Mouse (Mus musculus) limb, embryonic 14.5 days (tissue): ENCODE results near the gene Elmod3. TPM values are rescaled to one million over a fixed set of nuclear protein-coding genes. Genes with fewer than 3 reads are reported as not detected.

ENCODE experiments used
- ATAC-seq: fragments of 200-750 bp; cut with Nextera tagmentation; 2 replicates; pipeline ENCODE4 v1.8.0; 2017; ENCODE audit warnings: low read depth, moderate number of reproducible peaks, moderate TSS enrichment; ENCODE audit not compliant: low FRiP score
- DNase-seq: peaks from one replicate; pipeline ENCODE4 v3.0.0-alpha.2; 2015; ENCODE audit warnings: low spot score
- H3K27ac ChIP-seq: fragments of 300-500 bp; sonication (generic); replicated peaks from 2 replicates; pipeline ENCODE4 v1.5.1; 2014; ENCODE audit warnings: low read depth, mild to moderate bottlenecking, low read length, moderate library complexity, mixed read lengths
- H3K27me3 ChIP-seq: fragments of 300-500 bp; sonication (generic); 2 replicates; pipeline ENCODE4 v1.6.1; 2014; ENCODE audit warnings: low read length, mixed read lengths; ENCODE audit not compliant: control insufficient read depth, insufficient read depth
- H3K36me3 ChIP-seq: fragments of 300-500 bp; sonication (generic); 2 replicates; pipeline ENCODE4 v1.6.1; 2014; ENCODE audit warnings: mild to moderate bottlenecking, low read length, moderate library complexity, mixed read lengths; ENCODE audit not compliant: control insufficient read depth, insufficient read depth
- H3K4me1 ChIP-seq: fragments of 300-500 bp; sonication (generic); 2 replicates; pipeline ENCODE4 v1.6.1; 2014; ENCODE audit warnings: antibody characterized with exemption, low read length, mixed read lengths; ENCODE audit not compliant: control insufficient read depth, insufficient read depth
- H3K4me2 ChIP-seq: fragments of 300-500 bp; sonication (generic); replicated peaks from 2 replicates; pipeline ENCODE4 v1.6.1; 2014; ENCODE audit warnings: low read depth, mild to moderate bottlenecking, low read length, moderate library complexity; ENCODE audit not compliant: severe bottlenecking
- H3K4me3 ChIP-seq: fragments of 300-500 bp; sonication (generic); replicated peaks from 2 replicates; pipeline ENCODE4 v1.5.1; 2014; ENCODE audit warnings: low read length
- H3K9ac ChIP-seq: fragments of 300-500 bp; sonication (generic); 2 replicates; pipeline ENCODE4 v1.6.1; 2014; ENCODE audit warnings: mild to moderate bottlenecking, low read depth, low read length, moderate library complexity; ENCODE audit not compliant: severe bottlenecking
- H3K9me3 ChIP-seq: fragments of 300-500 bp; sonication (generic); 2 replicates; pipeline ENCODE4 v1.6.1; 2016; ENCODE audit warnings: low read length; ENCODE audit not compliant: control insufficient read depth
- POLR2A ChIP-seq: fragments of 200-500 bp; IDR thresholded peaks from 2 replicates; pipeline ENCODE4 v1.8.0; 2012; ENCODE audit warnings: inconsistent platforms, mild to moderate bottlenecking, moderate library complexity, borderline replicate concordance; ENCODE audit not compliant: insufficient read depth, insufficient read length; ENCODE audit errors: extremely low read depth
- WGBS: fragments of 180-500 bp; shearing (Covaris S2); extraction: QIAGEN DNeasy Blood & Tissue Kit; methylation state at CpG from one replicate; pipeline ENCODE4 v1.1.7; 2014; 5-methylcytosine and 5-hydroxymethylcytosine counted together
- polyA plus RNA-seq, 2 experiments: library from polyadenylated mRNA; depleted of rRNA in 1 of 2; stranded (reverse) in 1 of 2; unstranded in 1 of 2; fragments of >200 nt; fragmentation: Nextera tagmentation in 1 of 2; extraction: Ambion mirVana in 1 of 2; gene quantifications; 2 replicates each; pipeline versions ENCODE4 v1.2.1 to v1.2.3; 2012 to 2014

Gene Elmod3
- polyA plus RNA-seq, 2 experiments, result 13.7 to 19.4 TPM

DNA sequence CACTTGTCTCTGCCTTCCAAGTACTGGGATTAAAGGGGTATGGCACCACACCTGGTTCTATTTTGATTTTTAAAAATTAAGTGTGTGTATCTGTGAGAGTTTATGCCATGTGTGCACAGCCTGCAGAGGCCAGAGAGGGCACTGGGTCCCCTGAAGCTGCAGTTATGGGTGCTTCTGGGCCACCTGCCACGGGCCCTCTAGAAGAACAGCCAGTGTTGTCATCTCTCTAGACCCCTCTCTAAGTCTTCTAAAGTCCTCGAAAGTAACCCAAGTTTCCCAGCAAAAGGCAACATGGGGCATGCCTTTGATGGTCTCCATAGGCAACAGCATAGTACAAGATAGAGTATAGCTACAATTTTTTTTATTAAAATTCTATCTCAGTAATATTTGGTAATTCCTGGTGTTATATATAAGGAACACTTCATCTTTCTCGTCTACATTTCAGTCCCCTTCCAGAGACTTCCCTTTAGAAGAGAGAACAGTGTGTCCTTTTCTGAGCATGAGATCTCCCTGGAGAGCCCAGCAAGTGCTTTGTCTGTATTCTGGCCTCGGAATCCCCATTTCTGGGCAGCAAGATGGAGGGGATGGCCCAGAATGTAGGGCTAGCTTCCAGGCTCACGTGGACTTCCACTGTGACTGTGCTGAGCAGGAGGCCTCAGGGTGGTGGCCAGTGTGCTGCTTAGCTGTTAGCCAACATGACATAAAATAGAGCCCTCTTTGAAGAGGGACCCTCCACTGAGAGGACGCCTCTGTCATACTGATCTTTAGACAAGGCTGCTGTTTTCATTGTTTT, 5.0 kb downstream of the Elmod3 start:
- ATAC-seq, result no peak
- no peaks in the 10 kb centered on the region for H3K27me3 ChIP-seq
- WGBS, result 76% methylated on average over 6 of the region's 6 CpGs
- no peaks in the 10 kb centered on the region for H3K9me3 ChIP-seq
- DNase-seq, result no peak
- H3K4me3 ChIP-seq, result no peak overlapping the region
- TF ChIP-seq POLR2A, result no peak
- H3K9ac ChIP-seq, result no peak overlapping the region
- H3K4me1 ChIP-seq, result 0 out of 2 replicates have a peak, but pooled peaks cover 7% of the 10 kb centered on the region
- H3K27ac ChIP-seq, result no peak overlapping the region
- no peak overlapping the region for H3K4me2 ChIP-seq
- no peaks in the 10 kb centered on the region for H3K36me3 ChIP-seq

DNA sequence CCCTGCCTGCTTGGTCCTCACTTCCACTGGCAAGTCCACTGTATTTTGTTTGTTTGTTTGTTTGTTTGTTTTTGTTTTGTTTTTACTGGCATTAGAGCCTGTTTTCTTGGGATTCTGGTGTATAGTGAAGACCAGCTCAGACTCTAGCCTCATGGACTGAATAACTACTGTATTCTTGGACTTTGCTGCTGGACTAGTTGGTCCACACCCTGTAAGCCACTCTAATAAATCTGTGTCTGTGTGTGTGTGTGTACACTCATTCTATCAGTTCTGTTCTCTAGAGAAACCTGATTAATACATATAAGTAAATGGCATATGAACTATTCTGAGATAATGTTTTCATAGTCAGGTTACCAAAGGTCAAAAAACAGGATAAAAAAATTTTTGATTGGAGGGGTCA, 8.1 kb downstream of the Elmod3 start:
- no peak for DNase-seq

DNA sequence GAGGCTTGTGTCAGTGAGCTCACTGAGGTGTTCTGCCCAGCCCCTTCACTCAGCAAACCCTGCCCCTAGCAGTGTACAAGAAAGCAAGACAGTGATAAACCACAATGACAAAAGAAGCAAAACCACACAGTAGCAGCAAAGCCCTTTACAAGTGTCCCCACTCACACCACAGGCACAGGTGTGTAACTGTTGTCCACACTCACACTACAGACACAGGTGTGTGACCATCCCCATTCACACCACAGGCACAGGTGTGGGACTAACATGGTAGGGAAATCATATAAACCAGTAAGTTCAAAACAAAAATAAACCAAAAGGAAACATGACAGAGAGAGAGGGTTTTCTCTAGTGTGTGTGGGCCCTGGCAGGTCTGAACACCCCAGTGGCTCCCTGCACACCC, 9.9 kb downstream of the Elmod3 start:
- no peaks in the 10 kb centered on the region for H3K4me1 ChIP-seq
- no peak for ATAC-seq
- H3K9ac ChIP-seq, result no peak overlapping the region
- no peak for TF ChIP-seq POLR2A
- H3K27me3 ChIP-seq, result no peaks in the 10 kb centered on the region
- H3K27ac ChIP-seq, result no peak overlapping the region
- no peak overlapping the region for H3K4me3 ChIP-seq
- DNase-seq, result no peak
- no peaks in the 10 kb centered on the region for H3K9me3 ChIP-seq
- no peak overlapping the region for H3K4me2 ChIP-seq
- peaks cover 9% of the 10 kb centered on the region; the same call in 1 of the 2 replicates for H3K36me3 ChIP-seq

More for the DNA sequence above, 8.1 kb downstream of the Elmod3 start:
- H3K27ac ChIP-seq, result no peak overlapping the region
- no peak for TF ChIP-seq POLR2A
- no peaks in the 10 kb centered on the region for H3K9me3 ChIP-seq
- peaks cover 9% of the 10 kb centered on the region; the same call in 1 of the 2 replicates for H3K36me3 ChIP-seq
- H3K27me3 ChIP-seq, result no peaks in the 10 kb centered on the region
- no peak for ATAC-seq
- no peak overlapping the region for H3K4me2 ChIP-seq
- H3K4me1 ChIP-seq, result no peaks in the 10 kb centered on the region
- H3K4me3 ChIP-seq, result no peak overlapping the region
- H3K9ac ChIP-seq, result no peak overlapping the region

DNA sequence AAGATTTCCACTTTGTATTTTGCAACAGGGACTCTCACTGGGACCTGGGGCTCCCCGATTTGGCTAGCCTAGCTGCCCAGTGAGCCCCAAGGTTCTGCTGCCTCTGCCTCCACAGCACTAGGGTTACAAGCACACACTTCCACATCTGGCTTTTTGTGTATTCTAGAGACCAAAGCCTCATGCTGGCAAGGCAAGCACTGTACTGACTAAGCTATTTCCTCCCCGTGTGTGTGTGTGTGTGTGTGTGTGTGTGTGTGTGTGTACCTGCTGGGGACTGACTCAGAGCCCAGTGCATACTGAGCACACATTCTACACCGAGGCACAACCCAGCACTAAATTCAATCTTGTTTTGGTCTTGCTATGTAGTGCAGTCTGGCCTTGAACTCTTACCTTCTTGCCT, 11.5 kb downstream of the Elmod3 start:
- TF ChIP-seq POLR2A, result no peak
- no peaks in the 10 kb centered on the region for H3K9me3 ChIP-seq
- peaks cover 9% of the 10 kb centered on the region; the same call in 1 of the 2 replicates for H3K36me3 ChIP-seq
- H3K27ac ChIP-seq, result no peak overlapping the region
- H3K27me3 ChIP-seq, result no peaks in the 10 kb centered on the region
- WGBS, result 81% methylated on average over 3 of the region's 3 CpGs
- no peak overlapping the region for H3K4me3 ChIP-seq
- H3K9ac ChIP-seq, result no peak overlapping the region
- no peak for ATAC-seq
- H3K4me2 ChIP-seq, result no peak overlapping the region
- no peak for DNase-seq
- no peaks in the 10 kb centered on the region for H3K4me1 ChIP-seq

DNA sequence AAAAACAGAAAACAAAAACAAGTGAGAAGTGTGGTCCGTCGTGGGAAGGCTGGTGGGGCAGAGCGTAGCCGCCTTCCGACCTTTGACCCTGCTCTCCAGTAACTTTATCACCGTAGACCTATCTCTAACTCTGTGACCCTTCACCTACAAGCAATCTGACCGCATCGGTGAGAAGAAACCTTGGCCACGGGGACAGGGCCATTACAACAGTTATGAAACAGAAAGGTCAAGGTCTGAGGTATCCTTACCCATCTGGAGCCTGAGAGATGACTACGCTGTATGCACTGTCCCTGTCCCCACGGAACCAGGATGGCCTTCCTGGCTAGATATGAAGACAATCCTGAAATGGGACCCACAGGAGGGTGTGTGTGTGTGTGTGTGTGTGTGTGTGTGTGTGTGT, 14.1 kb downstream of the Elmod3 start:
- Histone ChIP-seq H3K27me3 (no peaks in the 10 kb centered on the region), H3K4me1 (no peaks in the 10 kb centered on the region), H3K27ac (no peak overlapping the region), H3K9me3 (no peaks in the 10 kb centered on the region), H3K4me3 (no peak overlapping the region), H3K9ac (no peak overlapping the region), H3K36me3 (peaks cover 20% of the 10 kb centered on the region), H3K4me2 (no peak overlapping the region)
- no peak for TF ChIP-seq POLR2A
- no peak for DNase-seq
- WGBS, result 79% methylated on average over 11 of the region's 11 CpGs
- ATAC-seq, result no peak
